Mouse (Mus musculus) lung, adult 2 months (tissue): Measurements from ENCODE around the gene Itga2b. TPM values are rescaled to one million over a fixed set of nuclear protein-coding genes. Genes with fewer than 3 reads are reported as not detected.

Source experiments
- DNase-seq: peaks from one replicate; pipeline ENCODE4 v3.0.0; 2022
- H3K4me1 ChIP-seq: fragments of 200-500 bp; 2 replicates; pipeline ENCODE4 v1.6.1; 2011; ENCODE audit warnings: low read length; ENCODE audit not compliant: control insufficient read depth, insufficient read depth
- H3K4me3 ChIP-seq: fragments of 200-500 bp; replicated peaks from 2 replicates; pipeline ENCODE3; 2011; ENCODE audit warnings: low read depth, mild to moderate bottlenecking, control low read depth, low read length; ENCODE audit errors: extremely low read depth
- CTCF ChIP-seq: fragments of 200-500 bp; IDR thresholded peaks from 2 replicates; pipeline ENCODE4 v1.5.1; 2011; ENCODE audit warnings: mild to moderate bottlenecking, low read length, control low read depth; ENCODE audit not compliant: insufficient read depth
- POLR2A ChIP-seq: fragments of 200-500 bp; IDR thresholded peaks from 2 replicates; pipeline ENCODE4 v1.6.1; 2011; ENCODE audit warnings: low read depth, mild to moderate bottlenecking, control low read depth, low read length, borderline replicate concordance; ENCODE audit errors: extremely low read depth
- whole genome bisulfite sequencing: fragments of 180-500 bp; shearing (Covaris S2); methylation state at CpG from one replicate; pipeline ENCODE4 v1.1.7; 2018; 5-methylcytosine and 5-hydroxymethylcytosine counted together
- polyA plus RNA-seq: library from polyadenylated mRNA; depleted of rRNA; stranded (reverse); fragments of >200 nt; gene quantifications from 2 replicates; pipeline ENCODE4 v1.2.3, GENCODE M21; 2012

Gene Itga2b
- polyA plus RNA-seq, 1 experiment = 14.9 TPM

GRCm38 (mm10) chr11:102430121-102431017 is 39.6 kb downstream of the Itga2b start, which contains the start of gene Grn:
Gene Grn (plus strand): TSS chr11:102430315.
- peak; percentile 86 for DNase-seq
- H3K4me3 ChIP-seq = peak within 1 kb of the TSS; percentile 99
- TF ChIP-seq CTCF (no peak), POLR2A (peak; percentile 77; the same call in 1 of the 2 replicates)
- H3K4me1 ChIP-seq = peaks cover 16% of the 10 kb centered on the region
- under 1% methylated on average over 29 of the region's 29 CpGs for WGBS

GRCm38 (mm10) chr11:102429551-102429950 is 40.4 kb downstream of the Itga2b start:
- TF ChIP-seq CTCF = no peak
- TF ChIP-seq POLR2A = no peak
- H3K4me3 ChIP-seq = peak overlapping the region; percentile 99

GRCm38 (mm10) chr11:102428981-102429540 is 40.9 kb downstream of the Itga2b start:
- TF ChIP-seq POLR2A = no peak
- no peak for TF ChIP-seq CTCF
- Histone ChIP-seq H3K4me3 (no peak overlapping the region), H3K4me1 (peaks cover 21% of the 10 kb centered on the region)
- 58% methylated on average over 8 of the region's 8 CpGs for WGBS
- no peak for DNase-seq

More at GRCm38 (mm10) chr11:102429551-102429950, 40.4 kb downstream of the Itga2b start:
- DNase-seq = no peak
- H3K4me1 ChIP-seq = peaks cover 21% of the 10 kb centered on the region
- WGBS = 27% methylated on average over 3 of the region's 3 CpGs

- Histone ChIP-seq H3K4me3 (no peak overlapping the region), H3K4me1 (peaks cover 10% of the 10 kb centered on the region)
- no peak for TF ChIP-seq CTCF
- TF ChIP-seq POLR2A = no peak
- 61% methylated on average over 8 of the region's 8 CpGs for WGBS
- no peak for DNase-seq
Observed at GRCm38 (mm10) chr11:102425555-102426316, 44.2 kb downstream of the Itga2b start.

GRCm38 (mm10) chr11:102424666-102425065 is 45.3 kb downstream of the Itga2b start:
- no peak overlapping the region for H3K4me3 ChIP-seq
- DNase-seq = no peak
- WGBS = 85% methylated on average over 6 of the region's 6 CpGs
- peaks cover 7% of the 10 kb centered on the region for H3K4me1 ChIP-seq
- no peak for TF ChIP-seq CTCF
- TF ChIP-seq POLR2A = no peak

- DNase-seq = no peak
- Histone ChIP-seq H3K4me3 (no peak overlapping the region), H3K4me1 (peaks cover 5% of the 10 kb centered on the region)
- WGBS = 43% methylated on average over 8 of the region's 8 CpGs
- no peak for TF ChIP-seq CTCF
- no peak for TF ChIP-seq POLR2A
Observed at GRCm38 (mm10) chr11:102421559-102421958, 48.4 kb downstream of the Itga2b start.

GRCm38 (mm10) chr11:102418887-102419286 is 51.0 kb downstream of the Itga2b start:
- TF ChIP-seq CTCF (no peak), POLR2A (no peak)
- no peak for DNase-seq
- no peak overlapping the region for H3K4me3 ChIP-seq

GRCm38 (mm10) chr11:102417160-102417559 is 52.8 kb downstream of the Itga2b start:
- 84% methylated on average over 1 of the region's 1 CpGs for WGBS
- DNase-seq = no peak
- H3K4me1 ChIP-seq = no peaks in the 10 kb centered on the region
- no peak overlapping the region for H3K4me3 ChIP-seq
- TF ChIP-seq CTCF (no peak), POLR2A (no peak)

More at GRCm38 (mm10) chr11:102418887-102419286, 51.0 kb downstream of the Itga2b start:
- H3K4me1 ChIP-seq = no peaks in the 10 kb centered on the region

GRCm38 (mm10) chr11:102415034-102415802 is 54.7 kb downstream of the Itga2b start:
- WGBS = 69% methylated on average over 10 of the region's 10 CpGs
- Histone ChIP-seq H3K4me3 (no peak overlapping the region), H3K4me1 (no peaks in the 10 kb centered on the region)
- TF ChIP-seq CTCF (no peak), POLR2A (no peak)
- DNase-seq = no peak

GRCm38 (mm10) chr11:102413059-102413458 is 56.9 kb downstream of the Itga2b start:
- 75% methylated on average over 8 of the region's 8 CpGs for WGBS

More at GRCm38 (mm10) chr11:102413059-102413458, 56.9 kb downstream of the Itga2b start:
- no peaks in the 10 kb centered on the region for H3K4me1 ChIP-seq
- no peak for DNase-seq
- H3K4me3 ChIP-seq = no peak overlapping the region
- TF ChIP-seq POLR2A (no peak), CTCF (no peak)
